Mouse (Mus musculus): Measurements from ENCODE around the gene Serpina10. TPM values are rescaled to one million over a fixed set of nuclear protein-coding genes. Genes with fewer than 3 reads are reported as not detected.
"Not testable (repeated sequence)": the region's sequence is repeated elsewhere in the genome, so short reads cannot be mapped to it uniquely, and the experiment has no call there.

The Serpina10 gene
- polyA plus RNA-seq (2015; fragmentation: Nextera tagmentation; extraction: Ambion mirVana), result 0.08 TPM in 1 of 2 replicates, not detected in the other

GRCm38 (mm10) chr12:103631203-103631612, at the start of gene Serpina10:
TSS of gene Serpina10 (minus strand) at chr12:103631444.
- no peaks in the 10 kb centered on the region for H3K4me1 ChIP-seq (replicated peaks)
- no peak within 1 kb of the TSS for H3K9ac ChIP-seq
- H3K36me3 ChIP-seq, result no peaks in the 10 kb centered on the region
- H3K27ac ChIP-seq (replicated peaks), result no peak within 1 kb of the TSS
- no peaks in the 10 kb centered on the region for H3K9me3 ChIP-seq
- H3K27me3 ChIP-seq, result no peaks in the 10 kb centered on the region
- H3K4me2 ChIP-seq, result no peak within 1 kb of the TSS
- no peak for ATAC-seq (ENCODE audit: low FRiP score, low read depth)
- H3K4me3 ChIP-seq, result no peak within 1 kb of the TSS
- 72% methylated on average over 3 of the region's 3 CpGs for WGBS

GRCm38 (mm10) chr12:103679853-103680252, 48.6 kb upstream of the Serpina10 start:
- H3K36me3 ChIP-seq; H3K4me3 ChIP-seq; ATAC-seq (ENCODE audit: low FRiP score, low read depth): not testable (repeated sequence)

GRCm38 (mm10) chr12:103676039-103676438, 44.8 kb upstream of the Serpina10 start, which contains the start of gene Serpina16:
TSS of gene Serpina16 (minus strand) at chr12:103676139.
- Histone ChIP-seq H3K27ac (replicated peaks) (no peak within 1 kb of the TSS), H3K9me3 (no peaks in the 10 kb centered on the region), H3K4me3 (no peak within 1 kb of the TSS), H3K27me3 (no peaks in the 10 kb centered on the region), H3K9ac (no peak within 1 kb of the TSS), H3K4me2 (no peak within 1 kb of the TSS), H3K36me3 (no peaks in the 10 kb centered on the region), H3K4me1 (replicated peaks) (no peaks in the 10 kb centered on the region)
- no peak for ATAC-seq (ENCODE audit: low FRiP score, low read depth)
- 89% methylated on average over 1 of the region's 1 CpGs for WGBS

More at GRCm38 (mm10) chr12:103679853-103680252, 48.6 kb upstream of the Serpina10 start:
- not testable (repeated sequence) for H3K27me3 ChIP-seq; H3K4me2 ChIP-seq; H3K9me3 ChIP-seq; H3K27ac ChIP-seq (replicated peaks); H3K4me1 ChIP-seq (replicated peaks); H3K9ac ChIP-seq
- WGBS, result 100% methylated on average over 1 of the region's 1 CpGs

- no peak overlapping the region for H3K4me2 ChIP-seq
Measured at GRCm38 (mm10) chr12:103673179-103673578, 41.9 kb upstream of the Serpina10 start.

GRCm38 (mm10) chr12:103671483-103671882, 40.2 kb upstream of the Serpina10 start:
- Histone ChIP-seq H3K4me1 (replicated peaks) (no peaks in the 10 kb centered on the region), H3K4me2 (no peak overlapping the region), H3K27me3 (no peaks in the 10 kb centered on the region), H3K36me3 (no peaks in the 10 kb centered on the region), H3K27ac (replicated peaks) (no peak overlapping the region), H3K9ac (no peak overlapping the region), H3K9me3 (no peaks in the 10 kb centered on the region), H3K4me3 (no peak overlapping the region)
- 80% methylated on average over 3 of the region's 3 CpGs for whole genome bisulfite sequencing
- no peak for ATAC-seq (ENCODE audit: low FRiP score, low read depth)

More at GRCm38 (mm10) chr12:103673179-103673578, 41.9 kb upstream of the Serpina10 start:
- 75% methylated on average over 2 of the region's 2 CpGs for WGBS
- no peak overlapping the region for H3K27ac ChIP-seq (replicated peaks)
- H3K9me3 ChIP-seq, result no peaks in the 10 kb centered on the region
- H3K9ac ChIP-seq, result no peak overlapping the region
- no peak for ATAC-seq (ENCODE audit: low FRiP score, low read depth)
- H3K4me1 ChIP-seq (replicated peaks), result no peaks in the 10 kb centered on the region
- no peaks in the 10 kb centered on the region for H3K27me3 ChIP-seq
- H3K4me3 ChIP-seq, result no peak overlapping the region
- no peaks in the 10 kb centered on the region for H3K36me3 ChIP-seq

GRCm38 (mm10) chr12:103670964-103671363, 39.7 kb upstream of the Serpina10 start:
- Histone ChIP-seq H3K27ac (replicated peaks) (no peak overlapping the region), H3K4me3 (no peak overlapping the region), H3K4me2 (no peak overlapping the region), H3K9me3 (no peaks in the 10 kb centered on the region), H3K9ac (no peak overlapping the region), H3K27me3 (no peaks in the 10 kb centered on the region), H3K4me1 (replicated peaks) (no peaks in the 10 kb centered on the region), H3K36me3 (no peaks in the 10 kb centered on the region)
- ATAC-seq (ENCODE audit: low FRiP score, low read depth), result no peak
- WGBS, result 75% methylated on average over 2 of the region's 2 CpGs

- no peaks in the 10 kb centered on the region for H3K9me3 ChIP-seq
- no peaks in the 10 kb centered on the region for H3K27me3 ChIP-seq
- no peaks in the 10 kb centered on the region for H3K4me1 ChIP-seq (replicated peaks)
- H3K27ac ChIP-seq (replicated peaks), result no peak overlapping the region
- no peak overlapping the region for H3K4me3 ChIP-seq
- ATAC-seq (ENCODE audit: low FRiP score, low read depth), result no peak
- H3K9ac ChIP-seq, result no peak overlapping the region
- H3K36me3 ChIP-seq, result no peaks in the 10 kb centered on the region
- no peak overlapping the region for H3K4me2 ChIP-seq
- WGBS, result 83% methylated on average over 5 of the region's 5 CpGs
Measured at GRCm38 (mm10) chr12:103670344-103670743, 39.1 kb upstream of the Serpina10 start.

GRCm38 (mm10) chr12:103665286-103665685, 34.0 kb upstream of the Serpina10 start:
- H3K4me2 ChIP-seq, result no peak overlapping the region
- H3K27me3 ChIP-seq, result no peaks in the 10 kb centered on the region
- WGBS, result 95% methylated on average over 3 of the region's 3 CpGs
- ATAC-seq (ENCODE audit: low FRiP score, low read depth), result no peak
- H3K36me3 ChIP-seq, result no peaks in the 10 kb centered on the region
- no peak overlapping the region for H3K4me3 ChIP-seq
- no peak overlapping the region for H3K27ac ChIP-seq (replicated peaks)
- H3K4me1 ChIP-seq (replicated peaks), result no peaks in the 10 kb centered on the region
- no peak overlapping the region for H3K9ac ChIP-seq
- H3K9me3 ChIP-seq, result no peaks in the 10 kb centered on the region

- H3K4me1 ChIP-seq (replicated peaks); H3K4me3 ChIP-seq; ATAC-seq (ENCODE audit: low FRiP score, low read depth); H3K36me3 ChIP-seq; H3K27ac ChIP-seq (replicated peaks); H3K27me3 ChIP-seq; H3K9me3 ChIP-seq; H3K4me2 ChIP-seq; H3K9ac ChIP-seq: not testable (repeated sequence)
Measured at GRCm38 (mm10) chr12:103662053-103662452, 30.8 kb upstream of the Serpina10 start.

GRCm38 (mm10) chr12:103660076-103660475, 28.8 kb upstream of the Serpina10 start:
- 89% methylated on average over 5 of the region's 5 CpGs for WGBS

GRCm38 (mm10) chr12:103659171-103659570, 27.9 kb upstream of the Serpina10 start:
- no peak for ATAC-seq (ENCODE audit: low FRiP score, low read depth)
- Histone ChIP-seq H3K4me3 (no peak overlapping the region), H3K9me3 (no peaks in the 10 kb centered on the region), H3K27me3 (no peaks in the 10 kb centered on the region), H3K9ac (no peak overlapping the region), H3K27ac (replicated peaks) (no peak overlapping the region), H3K4me1 (replicated peaks) (no peaks in the 10 kb centered on the region), H3K36me3 (no peaks in the 10 kb centered on the region), H3K4me2 (no peak overlapping the region)
- WGBS, result 85% methylated on average over 2 of the region's 2 CpGs

More at GRCm38 (mm10) chr12:103660076-103660475, 28.8 kb upstream of the Serpina10 start:
- Histone ChIP-seq H3K4me2 (no peak overlapping the region), H3K27me3 (no peaks in the 10 kb centered on the region), H3K9ac (no peak overlapping the region), H3K36me3 (no peaks in the 10 kb centered on the region), H3K4me3 (no peak overlapping the region), H3K4me1 (replicated peaks) (no peaks in the 10 kb centered on the region), H3K27ac (replicated peaks) (no peak overlapping the region), H3K9me3 (no peaks in the 10 kb centered on the region)
- ATAC-seq (ENCODE audit: low FRiP score, low read depth), result no peak

GRCm38 (mm10) chr12:103657991-103658390, 26.7 kb upstream of the Serpina10 start:
- ATAC-seq (ENCODE audit: low FRiP score, low read depth), result no peak
- H3K36me3 ChIP-seq, result no peaks in the 10 kb centered on the region
- no peaks in the 10 kb centered on the region for H3K27me3 ChIP-seq
- H3K9me3 ChIP-seq, result no peaks in the 10 kb centered on the region
- no peak overlapping the region for H3K4me3 ChIP-seq
- WGBS, result 84% methylated on average over 10 of the region's 10 CpGs
- no peak overlapping the region for H3K4me2 ChIP-seq
- H3K4me1 ChIP-seq (replicated peaks), result no peaks in the 10 kb centered on the region
- H3K27ac ChIP-seq (replicated peaks), result no peak overlapping the region
- H3K9ac ChIP-seq, result no peak overlapping the region
